Mouse (Mus musculus): ENCODE measurements around the gene Me1. TPM values are rescaled to one million over a fixed set of nuclear protein-coding genes. Genes with fewer than 3 reads are reported as not detected.
A peak's percentile ranks its signal among the peaks of the same experiment; 100 is the strongest.

Gene Me1
- total RNA-seq (2021): 100 to 1,000 TPM; 127 to 221 TPM
- long read RNA-seq, experiment 1, transcript Me1-201 (14 exons, 3,288 nt): major isoform, 410 of 433 reads
- long read RNA-seq, experiment 1, partial matches to known transcripts: 11 of 433 reads
- long read RNA-seq, experiment 1, other reads (novel, unspliced or antisense): 12 of 433 reads
- long read RNA-seq, experiment 2, transcript Me1-201 (14 exons, 3,288 nt): major isoform, 473 of 496 reads
- long read RNA-seq, experiment 2, partial matches to known transcripts: 9 of 496 reads
- long read RNA-seq, experiment 2, other reads (novel, unspliced or antisense): 14 of 496 reads

DNA sequence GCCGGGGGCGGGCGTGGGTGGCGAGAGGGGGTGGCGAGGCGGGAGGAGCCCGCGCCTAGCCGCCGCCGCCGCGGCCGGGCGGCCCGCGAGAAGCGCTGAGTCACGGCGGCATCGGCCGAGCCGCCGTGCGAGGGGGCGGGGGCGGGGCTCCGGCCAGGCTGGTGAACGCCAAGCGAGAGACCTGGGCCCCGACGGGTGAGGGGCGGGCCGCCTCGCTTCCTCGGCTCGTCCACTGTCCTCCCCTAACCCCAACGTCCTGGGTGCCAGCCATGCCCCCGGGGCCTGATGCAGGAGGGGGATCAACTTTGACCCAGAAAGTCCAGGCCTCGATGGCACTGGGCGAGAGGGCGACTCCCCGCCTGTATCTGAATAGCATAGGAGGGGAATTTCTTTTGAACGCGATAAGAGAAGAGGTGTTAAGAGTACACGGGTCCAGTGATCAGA is at the start of gene Me1:
Gene Me1 (minus strand): TSS at position 136 of the 444 bp plus-strand sequence.
- intact Hi-C loops (cut with DNase I): loop anchor here (5.0 kb wide), 2 partner anchors 39 to 51 kb away; no protein-coding TSS in a partner anchor
- H3K4me3 ChIP-seq: peak within 1 kb of the TSS; percentile 96
- TF ChIP-seq CTCF (IDR thresholded peaks at IDR 0.05): no peak
- DNase-seq: peak; percentile 79
- peak within 1 kb of the TSS; percentile 93 for H3K27ac ChIP-seq

DNA sequence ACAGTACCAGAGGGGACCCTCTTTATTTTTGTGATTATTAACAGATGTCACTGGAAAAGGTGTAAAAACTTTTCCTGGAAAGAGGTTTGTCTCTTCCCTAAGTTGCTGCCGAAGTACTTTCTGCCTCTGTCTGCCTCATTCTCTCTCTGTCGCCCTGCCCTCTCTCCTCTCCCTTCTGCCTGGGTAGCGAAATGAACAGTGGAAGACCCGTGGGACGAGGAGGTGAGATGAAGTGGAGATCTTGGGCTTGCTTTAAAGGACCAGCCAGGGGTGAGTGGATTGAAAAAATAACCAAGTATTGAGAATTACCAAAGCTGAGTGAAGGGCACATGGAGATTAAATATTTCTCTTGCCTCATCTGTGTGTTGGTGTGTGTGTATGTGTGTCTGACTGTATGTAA is 48.3 kb upstream of the Me1 start:
- Histone ChIP-seq H3K4me3 (no peak overlapping the region), H3K27ac (no peak overlapping the region)
- intact Hi-C loops (cut with DNase I): no loop called here
- DNase-seq: no peak
- TF ChIP-seq CTCF (IDR thresholded peaks at IDR 0.05): no peak

DNA sequence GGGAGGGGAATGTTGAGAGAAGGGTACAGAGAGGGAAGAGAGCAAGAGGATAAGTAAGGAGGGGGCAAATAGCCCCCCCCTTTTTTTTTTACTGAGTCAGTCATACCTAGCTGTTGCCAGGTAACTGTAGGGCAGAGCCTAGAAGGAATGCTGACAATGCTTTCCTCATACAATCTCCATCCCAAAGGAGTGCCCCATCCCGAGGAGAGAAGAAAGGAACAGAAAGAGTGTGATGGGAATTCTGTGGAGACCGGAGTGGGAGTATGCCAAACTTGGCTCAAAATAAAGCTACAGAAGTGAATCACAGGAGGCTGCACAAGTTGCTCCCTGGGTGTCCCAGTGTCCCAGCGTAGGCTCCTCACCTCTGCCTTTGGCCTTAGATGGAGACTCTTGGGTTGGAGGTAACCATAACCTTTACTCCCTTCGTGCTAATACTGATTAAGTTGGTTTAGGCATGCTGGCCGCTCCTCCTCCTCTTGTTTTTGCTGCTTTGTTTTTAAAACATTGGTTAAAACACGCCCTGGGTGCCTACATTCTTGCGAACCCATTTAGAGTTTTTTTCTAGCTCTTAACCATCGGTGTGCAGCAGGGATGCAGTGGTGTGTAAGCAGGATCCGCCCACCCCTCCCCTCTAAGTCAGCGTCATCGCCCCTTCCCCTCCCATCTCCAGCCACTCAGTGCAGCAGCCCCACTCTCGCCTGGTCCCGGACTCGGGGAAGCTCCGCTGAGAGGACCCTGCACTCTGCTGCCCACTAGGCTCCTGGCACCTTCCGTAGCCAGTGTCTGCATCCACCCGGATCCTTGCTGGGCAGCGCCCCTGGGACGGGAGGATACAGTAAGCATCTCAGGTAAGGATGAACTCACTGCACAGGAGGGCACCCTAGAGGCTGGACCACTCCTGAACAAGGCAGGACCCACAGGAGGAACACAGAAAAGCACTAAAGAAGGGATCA is 47.5 kb upstream of the Me1 start, which contains the start of gene Prss35:
Gene Prss35 (plus strand): TSS at position 691 of the 953 bp plus-strand sequence.
- TF ChIP-seq CTCF (IDR thresholded peaks at IDR 0.05): no peak
- intact Hi-C loops (cut with DNase I): no loop called here

DNA sequence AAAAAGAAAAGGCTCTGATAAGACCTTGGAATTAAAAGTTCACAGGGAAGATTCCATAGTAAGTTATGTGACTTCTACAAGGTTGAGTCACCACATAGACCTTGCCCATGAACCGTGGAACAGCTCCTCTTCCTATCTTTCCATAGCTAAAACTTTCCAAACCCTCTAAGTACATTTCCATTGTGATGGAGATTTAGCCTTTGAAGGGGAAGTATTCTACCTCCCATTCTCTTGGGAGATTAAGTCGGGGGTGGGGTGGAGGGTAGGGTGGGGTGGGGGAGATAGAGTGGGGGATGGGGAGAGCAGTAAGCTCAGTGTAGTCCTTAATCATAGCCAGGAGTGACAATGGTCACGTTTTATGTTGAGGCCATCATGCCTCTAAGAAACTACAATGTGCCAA is 44.2 kb upstream of the Me1 start:
- intact Hi-C loops (cut with DNase I): no loop called here
- Histone ChIP-seq H3K27ac (no peak overlapping the region), H3K4me3 (no peak overlapping the region)
- no peak for DNase-seq
- TF ChIP-seq CTCF (IDR thresholded peaks at IDR 0.05): no peak

More for the DNA sequence above, 47.5 kb upstream of the Me1 start, which contains the start of gene Prss35:
- Histone ChIP-seq H3K27ac (no peak within 1 kb of the TSS), H3K4me3 (peak within 1 kb of the TSS; percentile 8)
- DNase-seq: peak; percentile 34

DNA sequence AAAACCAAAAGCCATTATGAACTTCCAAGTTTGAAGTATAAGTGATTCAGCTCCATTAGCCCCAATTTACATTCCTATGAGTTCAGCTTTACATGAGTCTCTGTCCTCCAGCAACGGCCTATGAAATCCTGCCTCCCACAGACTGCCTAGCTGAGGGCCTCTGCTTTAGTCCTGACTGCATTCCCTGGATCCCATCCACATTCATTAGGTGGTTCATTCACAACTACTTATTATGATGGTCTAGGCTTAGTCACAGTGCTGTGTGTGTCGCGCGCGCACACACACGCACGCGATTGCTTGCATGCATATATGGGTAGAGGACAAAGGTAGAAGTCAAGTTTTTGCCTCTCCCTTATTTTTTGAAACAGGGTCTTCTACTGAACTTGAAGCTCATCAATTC is 43.0 kb upstream of the Me1 start:
- DNase-seq: no peak
- Histone ChIP-seq H3K27ac (no peak overlapping the region), H3K4me3 (no peak overlapping the region)
- TF ChIP-seq CTCF (IDR thresholded peaks at IDR 0.05): no peak
- intact Hi-C loops (cut with DNase I): no loop called here

DNA sequence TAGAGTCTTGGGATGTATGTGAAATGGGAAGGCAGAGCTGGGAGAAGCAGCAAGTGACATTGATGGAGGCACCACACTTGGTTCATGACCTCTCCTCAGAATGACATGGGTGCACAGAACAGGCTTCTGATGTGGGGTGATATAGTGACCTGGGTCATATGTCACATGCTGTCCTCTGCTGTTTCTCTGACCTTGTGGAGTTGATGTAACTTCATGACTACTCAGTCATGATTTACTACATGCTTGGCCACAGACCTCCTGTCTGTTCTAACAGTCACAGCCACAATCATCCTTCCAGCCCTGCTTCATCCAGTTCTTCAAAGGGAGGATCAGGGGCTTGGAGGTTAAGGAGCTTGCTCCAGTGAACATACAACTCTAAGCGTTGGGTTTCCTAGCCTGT is 42.3 kb upstream of the Me1 start:
- Histone ChIP-seq H3K4me3 (no peak overlapping the region), H3K27ac (no peak overlapping the region)
- no peak for TF ChIP-seq CTCF (IDR thresholded peaks at IDR 0.05)
- DNase-seq: no peak
- intact Hi-C loops (cut with DNase I): no loop called here

DNA sequence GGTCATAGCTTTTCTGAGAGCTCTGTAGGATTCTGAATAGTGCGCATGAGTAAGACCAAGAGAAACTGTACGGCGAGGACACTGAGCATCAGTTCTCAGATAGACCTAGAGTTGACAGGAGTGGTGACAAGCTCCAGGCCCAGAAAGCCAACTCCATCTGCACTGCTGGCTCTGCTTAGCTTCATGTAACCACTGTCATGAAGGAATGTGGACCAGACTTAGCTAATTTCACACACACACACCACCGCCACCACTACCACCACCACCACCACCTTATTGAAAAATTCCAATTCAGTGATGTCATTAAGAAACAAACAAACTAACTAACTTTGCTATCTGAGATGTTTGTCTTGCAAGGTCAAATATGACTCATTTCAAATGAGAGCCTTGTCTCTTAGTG is 41.2 kb upstream of the Me1 start:
- DNase-seq: no peak

DNA sequence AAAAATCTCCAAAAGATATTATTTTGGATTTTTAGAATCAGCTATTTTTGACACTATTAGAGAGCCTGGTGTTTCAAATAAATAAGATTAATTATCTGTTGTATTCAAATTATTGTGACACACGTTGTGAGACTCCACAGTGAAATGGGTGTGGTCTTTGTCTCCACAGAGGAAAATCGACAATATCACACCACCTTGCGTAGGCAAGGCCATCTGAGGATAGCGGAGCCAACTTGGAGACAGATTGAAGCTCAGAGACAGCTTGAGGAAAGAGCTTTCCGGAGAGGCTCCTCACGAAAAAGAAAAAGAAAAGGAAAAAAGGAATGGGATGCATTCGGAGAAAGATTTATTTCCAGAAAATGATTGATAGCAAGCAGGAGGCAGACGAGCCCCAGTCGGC is 39.0 kb upstream of the Me1 start:
- TF ChIP-seq CTCF (IDR thresholded peaks at IDR 0.05): no peak
- intact Hi-C loops (cut with DNase I): no loop called here
- no peak overlapping the region for H3K4me3 ChIP-seq

More for the DNA sequence above, 41.2 kb upstream of the Me1 start:
- intact Hi-C loops (cut with DNase I): no loop called here
- no peak overlapping the region for H3K27ac ChIP-seq
- H3K4me3 ChIP-seq: no peak overlapping the region
- no peak for TF ChIP-seq CTCF (IDR thresholded peaks at IDR 0.05)

DNA sequence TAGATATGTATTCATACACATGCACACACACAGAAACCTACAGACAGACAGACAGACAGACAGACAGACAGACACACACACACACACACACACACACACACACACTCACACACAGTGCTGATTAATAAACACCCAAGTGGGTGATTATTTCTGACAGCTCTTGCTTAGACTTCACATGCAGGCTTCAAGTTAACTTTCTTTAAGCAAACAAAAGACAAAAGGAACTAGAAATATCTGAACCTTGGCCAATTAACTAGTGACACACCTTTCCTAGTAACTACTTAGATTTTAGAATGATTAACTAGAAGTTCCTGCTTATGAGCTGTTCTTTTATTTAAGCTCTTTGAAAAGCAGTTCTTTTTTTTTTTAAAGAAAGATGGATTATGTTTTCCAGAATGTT is 38.6 kb upstream of the Me1 start:
- intact Hi-C loops (cut with DNase I): no loop called here
- no peak overlapping the region for H3K27ac ChIP-seq
- no peak for TF ChIP-seq CTCF (IDR thresholded peaks at IDR 0.05)
- H3K4me3 ChIP-seq: no peak overlapping the region
- no peak for DNase-seq

More for the DNA sequence above, 39.0 kb upstream of the Me1 start:
- no peak for DNase-seq
- H3K27ac ChIP-seq: no peak overlapping the region

DNA sequence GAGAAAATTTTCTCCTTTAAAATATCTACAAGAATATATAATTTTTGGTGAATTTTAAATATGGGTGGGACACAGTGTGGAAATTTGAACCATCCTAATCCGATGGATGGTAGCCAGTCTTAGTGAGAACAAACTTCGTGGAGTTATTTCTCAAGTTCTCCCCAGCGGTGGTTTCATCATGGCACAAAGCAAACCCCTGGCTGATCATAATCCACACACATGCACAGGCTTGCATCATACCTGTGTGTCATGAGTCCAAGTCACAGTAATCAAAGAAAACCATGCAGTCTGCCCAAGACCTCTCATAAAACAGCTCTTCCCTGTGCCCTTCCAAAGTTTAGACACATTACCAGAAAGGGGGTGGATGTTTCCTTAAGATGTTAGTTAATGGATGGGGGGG is 34.1 kb upstream of the Me1 start:
- Histone ChIP-seq H3K4me3 (no peak overlapping the region), H3K27ac (no peak overlapping the region)
- no peak for TF ChIP-seq CTCF (IDR thresholded peaks at IDR 0.05)
- intact Hi-C loops (cut with DNase I): no loop called here
- DNase-seq: no peak

DNA sequence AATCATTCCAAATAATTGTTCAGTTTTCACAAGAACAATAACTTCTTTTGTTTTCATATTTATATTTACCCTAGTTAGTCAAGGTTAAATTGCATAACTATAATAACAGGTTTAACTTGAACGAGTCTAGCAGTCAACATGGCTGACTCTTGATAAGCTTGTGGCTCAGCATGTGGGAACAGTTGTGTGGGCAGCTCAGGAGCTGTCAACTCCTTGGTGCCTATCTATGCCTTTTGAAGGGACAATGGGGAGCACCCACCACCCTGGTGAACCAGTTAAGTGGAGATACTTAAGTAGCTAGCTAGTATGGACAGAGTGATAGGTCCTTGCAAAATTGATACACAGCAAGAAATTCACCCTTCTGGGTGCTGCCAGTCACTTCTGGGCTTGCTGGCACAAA is 33.3 kb upstream of the Me1 start:
- no peak for TF ChIP-seq CTCF (IDR thresholded peaks at IDR 0.05)
- intact Hi-C loops (cut with DNase I): no loop called here
- H3K27ac ChIP-seq: no peak overlapping the region
- DNase-seq: no peak
- no peak overlapping the region for H3K4me3 ChIP-seq

DNA sequence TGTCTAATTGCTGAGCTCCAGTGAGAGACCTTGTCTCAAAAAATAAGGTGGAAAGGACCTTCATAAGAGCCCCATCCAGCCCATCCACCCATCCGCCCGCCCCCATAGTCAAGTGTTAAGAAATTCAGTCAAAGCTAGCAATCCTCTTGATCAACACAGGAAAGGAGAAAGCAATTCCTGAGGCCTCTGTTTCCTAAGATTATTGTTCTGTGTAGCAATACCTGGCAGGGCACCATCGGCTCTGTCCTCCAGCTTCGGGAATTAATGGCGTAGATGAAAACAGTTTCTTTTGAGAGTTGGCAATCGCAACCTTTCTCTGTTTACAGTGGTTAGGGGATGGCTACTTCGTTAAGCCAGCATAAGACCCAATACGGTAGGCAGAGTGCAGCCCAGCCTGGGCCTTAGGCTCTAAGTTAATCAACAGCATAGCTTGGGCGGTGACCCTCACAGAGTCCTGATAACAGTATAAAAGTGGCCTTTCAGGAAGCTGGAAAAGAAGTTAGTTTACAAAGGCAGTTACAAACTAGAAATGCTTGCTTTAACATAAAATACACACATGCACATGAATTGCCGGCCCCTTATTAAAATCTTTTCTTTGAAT is 32.6 kb upstream of the Me1 start:
- Histone ChIP-seq H3K27ac (no peak overlapping the region), H3K4me3 (no peak overlapping the region)
- TF ChIP-seq CTCF (IDR thresholded peaks at IDR 0.05): no peak
- DNase-seq: no peak
- intact Hi-C loops (cut with DNase I): no loop called here

DNA sequence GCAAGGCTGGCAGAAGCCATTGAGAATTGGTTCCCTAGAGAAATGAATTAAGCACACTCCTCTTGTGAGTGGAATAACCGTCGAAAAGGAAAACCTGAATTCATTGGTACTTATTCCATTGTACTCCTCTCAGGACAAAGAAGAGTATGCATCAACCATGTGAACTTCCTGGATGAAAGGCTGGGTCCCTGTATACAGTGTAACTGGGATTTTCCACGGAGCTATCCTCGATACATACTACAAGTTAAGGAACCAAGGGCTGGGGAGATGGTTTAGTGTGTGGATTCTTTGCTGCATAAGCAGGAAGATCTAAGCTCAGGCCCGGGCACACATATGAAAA is 30.6 kb upstream of the Me1 start:
- intact Hi-C loops (cut with DNase I): no loop called here
- Histone ChIP-seq H3K4me3 (no peak overlapping the region), H3K27ac (no peak overlapping the region)
- DNase-seq: no peak
- no peak for TF ChIP-seq CTCF (IDR thresholded peaks at IDR 0.05)

Measured in gastrocnemius, adult 2 months (tissue).